Mouse (Mus musculus) embryonic stem cell, embryonic (primary cell): Measurements from ENCODE around the gene Cfap58.

Experiments used
- CTCF ChIA-PET, 4 experiments: fragments of 300-600 bp in 2 of 4; fragments of 350-600 bp in 2 of 4; sonication (Branson Sonifier 250); formaldehyde crosslinking; loops; one replicate each; lab custom pipeline; 2022; ENCODE audit warnings: inconsistent platforms in 2 of 4; lab: Charles Lee
- POLR2A ChIA-PET, 4 experiments: fragments of 300-600 bp in 2 of 4; fragments of 350-600 bp in 2 of 4; sonication (Branson Sonifier 250); formaldehyde crosslinking; loops; one replicate each; lab custom pipeline; 2022; ENCODE audit warnings: antibody characterized with exemption in 4 of 4, inconsistent platforms in 1 of 4; lab: Charles Lee

Gene Cfap58

GRCm38 (mm10) chr19:47937443-47938406 lies at the start of gene Cfap58:
TSS of gene Cfap58 (plus strand) at chr19:47937675.
- POLR2A ChIA-PET: no interaction called here

GRCm38 (mm10) chr19:47888037-47888436 lies 49.4 kb upstream of the Cfap58 start:
- ChIA-PET POLR2A (no interaction called here), CTCF (no interaction called here)

More at GRCm38 (mm10) chr19:47937443-47938406, at the start of gene Cfap58:
- CTCF ChIA-PET: interaction anchor here in 1 of 4 experiments (1.2 kb wide), 1 partner anchor 55 kb away, joined by 3 read pairs; no protein-coding TSS in a partner anchor

- POLR2A ChIA-PET: interaction anchor here in 1 of 4 experiments (0.5 kb wide), 1 partner anchor 405 kb away, joined by 3 read pairs; no protein-coding TSS in a partner anchor
- CTCF ChIA-PET: interaction anchor here in 1 of 4 experiments (1.6 kb wide), 1 partner anchor 8 kb away, joined by 5 read pairs; no protein-coding TSS in a partner anchor
Observed at GRCm38 (mm10) chr19:47890489-47891130, 46.9 kb upstream of the Cfap58 start.

GRCm38 (mm10) chr19:47891562-47892312 lies 45.7 kb upstream of the Cfap58 start:
- POLR2A ChIA-PET: interaction anchor here in 2 of 4 experiments (0.6 to 0.8 kb wide), 2 partner anchors 9 to 10 kb away, joined by 3 read pairs; no protein-coding TSS in a partner anchor

GRCm38 (mm10) chr19:47893092-47893491 lies 44.4 kb upstream of the Cfap58 start:
- ChIA-PET CTCF (interaction anchor here in 3 of 4 experiments (0.7 to 6.1 kb wide), 3 partner anchors 10 to 11 kb away, joined by 3 to 35 read pairs (median 3); no protein-coding TSS in a partner anchor), POLR2A (interaction anchor here in 2 of 4 experiments (1.2 to 1.4 kb wide), 2 partner anchors 10 to 26 kb away, joined by 3 read pairs; partner anchors contain the start of genes Cfap43 (in 1 of the 2) and Itprip (in 1 of the 2))

More at GRCm38 (mm10) chr19:47891562-47892312, 45.7 kb upstream of the Cfap58 start:
- CTCF ChIA-PET: interaction anchor here (0.6 to 6.1 kb wide), 6 partner anchors 9 to 564 kb away, joined by 3 to 35 read pairs (median 6); no protein-coding TSS in a partner anchor

GRCm38 (mm10) chr19:47898472-47899079 lies 38.9 kb upstream of the Cfap58 start:
- CTCF ChIA-PET: interaction anchor here in 3 of 4 experiments (0.5 to 2.6 kb wide), 5 partner anchors 14 to 453 kb away, joined by 3 to 8 read pairs (median 4); no protein-coding TSS in a partner anchor
- POLR2A ChIA-PET: interaction anchor here in 1 of 4 experiments (0.6 to 1.0 kb wide), 2 partner anchors 12 to 104 kb away, joined by 3 read pairs; no protein-coding TSS in a partner anchor

- ChIA-PET POLR2A (interaction anchor here in 1 of 4 experiments (0.7 kb wide), 1 partner anchor 72 kb away, joined by 3 read pairs; no protein-coding TSS in a partner anchor), CTCF (interaction anchor here (0.6 to 2.6 kb wide), 6 partner anchors 16 to 193 kb away, joined by 4 to 9 read pairs (median 6); no protein-coding TSS in a partner anchor)
Observed at GRCm38 (mm10) chr19:47900012-47900411, 37.5 kb upstream of the Cfap58 start.

- CTCF ChIA-PET: interaction anchor here (0.6 to 2.6 kb wide), 5 partner anchors 16 to 193 kb away, joined by 4 to 9 read pairs (median 5); no protein-coding TSS in a partner anchor
- POLR2A ChIA-PET: interaction anchor here in 1 of 4 experiments (0.7 kb wide), 1 partner anchor 72 kb away, joined by 3 read pairs; no protein-coding TSS in a partner anchor
Observed at GRCm38 (mm10) chr19:47900558-47900957, 36.9 kb upstream of the Cfap58 start.

- ChIA-PET POLR2A (interaction anchor here in 3 of 4 experiments (0.7 to 1.4 kb wide), 5 partner anchors 9 to 171 kb away, joined by 3 read pairs; partner anchors contain the start of gene Sfr1 (in 1 of the 3)), CTCF (interaction anchor here (0.5 to 2.5 kb wide), 4 partner anchors 20 to 173 kb away, joined by 3 to 18 read pairs (median 4); no protein-coding TSS in a partner anchor)
Observed at GRCm38 (mm10) chr19:47902316-47903201, 34.9 kb upstream of the Cfap58 start.

GRCm38 (mm10) chr19:47903679-47904078 lies 33.8 kb upstream of the Cfap58 start:
- CTCF ChIA-PET: interaction anchor here in 3 of 4 experiments (0.7 to 2.5 kb wide), 3 partner anchors 21 to 549 kb away, joined by 10 to 18 read pairs (median 11); no protein-coding TSS in a partner anchor
- POLR2A ChIA-PET: interaction anchor here in 3 of 4 experiments (0.7 to 1.4 kb wide), 5 partner anchors 10 to 29 kb away, joined by 3 to 6 read pairs (median 4); no protein-coding TSS in a partner anchor

- CTCF ChIA-PET: interaction anchor here in 3 of 4 experiments (0.8 to 1.4 kb wide), 3 partner anchors 9 to 23 kb away, joined by 3 read pairs; no protein-coding TSS in a partner anchor
- POLR2A ChIA-PET: no interaction called here
Observed at GRCm38 (mm10) chr19:47905081-47905480, 32.4 kb upstream of the Cfap58 start.

GRCm38 (mm10) chr19:47905603-47906002 lies 31.9 kb upstream of the Cfap58 start:
- CTCF ChIA-PET: interaction anchor here in 2 of 4 experiments (1.1 to 1.4 kb wide), 2 partner anchors 10 to 23 kb away, joined by 3 read pairs; no protein-coding TSS in a partner anchor
- POLR2A ChIA-PET: no interaction called here

GRCm38 (mm10) chr19:47907596-47907995 lies 29.9 kb upstream of the Cfap58 start:
- ChIA-PET POLR2A (no interaction called here), CTCF (no interaction called here)

- CTCF ChIA-PET: interaction anchor here (0.6 to 1.4 kb wide), 5 partner anchors 11 to 377 kb away, joined by 3 to 6 read pairs (median 4); no protein-coding TSS in a partner anchor
- POLR2A ChIA-PET: interaction anchor here in 2 of 4 experiments (0.5 to 1.1 kb wide), 3 partner anchors 10 to 486 kb away, joined by 3 to 6 read pairs (median 4); partner anchors contain the start of genes Cfap43 (in 1 of the 2) and Itprip (in 1 of the 2)
Observed at GRCm38 (mm10) chr19:47908961-47909371, 28.5 kb upstream of the Cfap58 start.
